Mouse (Mus musculus) cortical plate, adult 2 months (tissue): ENCODE results near the gene Dbndd2.

ENCODE experiments used
- CTCF ChIP-seq: fragments of 200-500 bp; IDR thresholded peaks from 2 replicates; pipeline ENCODE4 v1.5.1; 2011; ENCODE audit warnings: mild to moderate bottlenecking, control low read depth, low read length; ENCODE audit not compliant: insufficient read depth; ENCODE audit errors: extremely low read depth
- POLR2A ChIP-seq: fragments of 200-500 bp; IDR thresholded peaks from 2 replicates; pipeline ENCODE4 v1.6.1; 2011; ENCODE audit warnings: mild to moderate bottlenecking, low read length, control low read depth; ENCODE audit not compliant: insufficient read depth; ENCODE audit errors: extremely low read depth

- TF ChIP-seq CTCF (no peak), POLR2A (no peak)
Observed at GRCm38 (mm10) chr2:164522280-164522679, 36.4 kb downstream of the Dbndd2 start.
